Mouse (Mus musculus) midbrain, postnatal 0 days (tissue): ENCODE measurements around the gene Blvrb. TPM values are rescaled to one million over a fixed set of nuclear protein-coding genes. Genes with fewer than 3 reads are reported as not detected.

ENCODE experiments used
- ATAC-seq: fragments of 200-750 bp; cut with Nextera tagmentation; 2 replicates; pipeline ENCODE4 v1.8.0; 2017; ENCODE audit warnings: moderate number of reproducible peaks, mild to moderate bottlenecking, moderate TSS enrichment, moderate library complexity; ENCODE audit not compliant: low FRiP score
- DNase-seq: peaks from one replicate; pipeline ENCODE4 v3.0.0-alpha.2; 2015; ENCODE audit warnings: low spot score
- H3K27ac ChIP-seq: fragments of 300-500 bp; sonication (generic); 2 replicates; pipeline ENCODE4 v1.5.1; 2014; ENCODE audit warnings: low read depth, mild to moderate bottlenecking, low read length, mixed read lengths
- H3K27me3 ChIP-seq: fragments of 300-500 bp; sonication (generic); 2 replicates; pipeline ENCODE4 v1.6.1; 2014; ENCODE audit warnings: low read length, control low read depth, mixed read lengths; ENCODE audit not compliant: insufficient read depth
- H3K36me3 ChIP-seq: fragments of 300-500 bp; sonication (generic); 2 replicates; pipeline ENCODE4 v1.6.1; 2014; ENCODE audit warnings: low read length, control low read depth, mixed read lengths; ENCODE audit not compliant: insufficient read depth
- H3K4me1 ChIP-seq: fragments of 300-500 bp; sonication (generic); 2 replicates; pipeline ENCODE4 v1.6.1; 2014; ENCODE audit warnings: mild to moderate bottlenecking, control low read depth, antibody characterized with exemption, low read length, mixed read lengths; ENCODE audit not compliant: insufficient read depth
- H3K4me2 ChIP-seq: fragments of 300-500 bp; sonication (generic); 2 replicates; pipeline ENCODE4 v1.6.1; 2014; ENCODE audit warnings: low read depth, mild to moderate bottlenecking, low read length, mixed read lengths; ENCODE audit not compliant: poor library complexity, severe bottlenecking
- H3K4me3 ChIP-seq: fragments of 300-500 bp; sonication (generic); 2 replicates; pipeline ENCODE4 v1.5.1; 2014; ENCODE audit warnings: low read depth, mild to moderate bottlenecking, low read length, moderate library complexity
- H3K9ac ChIP-seq: fragments of 300-500 bp; sonication (generic); replicated peaks from 2 replicates; pipeline ENCODE4 v1.6.1; 2014; ENCODE audit warnings: mild to moderate bottlenecking, low read length, moderate library complexity, mixed read lengths; ENCODE audit not compliant: poor library complexity, severe bottlenecking
- H3K9me3 ChIP-seq: fragments of 300-500 bp; sonication (generic); 2 replicates; pipeline ENCODE4 v1.6.1; 2016; ENCODE audit warnings: low read length, control low read depth
- CTCF ChIP-seq: IDR thresholded peaks from 2 replicates; pipeline ENCODE4 v1.5.1; 2016; ENCODE audit warnings: antibody characterized with exemption, mild to moderate bottlenecking
- WGBS: fragments of 180-500 bp; shearing (Covaris S2); extraction: QIAGEN DNeasy Blood & Tissue Kit; methylation state at CpG from one replicate; pipeline ENCODE4 v1.1.7; 2014; 5-methylcytosine and 5-hydroxymethylcytosine counted together
- polyA plus RNA-seq: library from polyadenylated mRNA; unstranded; fragments of >200 nt; fragmentation: Nextera tagmentation; extraction: Ambion mirVana; gene quantifications from 2 replicates; pipeline ENCODE4 v1.2.1, GENCODE M21; 2015
- total RNA-seq: library from RNA; depleted of rRNA; stranded (reverse); fragments of >200 nt; gene quantifications from 2 replicates; pipeline ENCODE4 v1.2.3, GENCODE M21; 2014

Gene Blvrb
- total and polyA plus RNA-seq, 2 experiments from 2014 or later, result 15.9 to 19.5 TPM

DNA sequence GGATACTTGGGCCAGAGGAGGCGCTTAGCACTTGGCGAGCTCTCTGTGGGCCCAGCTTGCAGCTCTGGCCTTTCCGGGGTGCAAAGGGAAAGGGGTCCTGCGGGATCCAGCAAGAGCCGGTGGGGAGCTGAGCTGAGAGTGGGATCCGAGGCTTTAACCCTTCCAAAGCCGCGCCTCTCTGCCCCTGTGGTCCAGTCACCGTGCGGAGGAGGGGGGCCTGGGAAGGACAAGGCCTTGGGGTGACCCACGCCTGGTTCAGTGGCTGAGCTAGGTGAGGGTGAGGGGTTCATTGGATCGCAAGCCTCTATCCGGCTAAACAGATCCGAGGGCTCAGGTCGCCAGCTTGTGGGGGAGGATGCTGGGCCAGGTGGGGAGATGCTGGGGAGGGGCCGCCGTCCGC lies 1.7 kb upstream of the Blvrb start:
- Histone ChIP-seq H3K4me1 (no peaks in the 10 kb centered on the region), H3K9me3 (no peaks in the 10 kb centered on the region), H3K27ac (peak overlapping the region; percentile 85), H3K4me2 (peak overlapping the region; percentile 79), H3K27me3 (no peaks in the 10 kb centered on the region), H3K9ac (peak overlapping the region; percentile 85), H3K36me3 (no peaks in the 10 kb centered on the region), H3K4me3 (peak overlapping the region; percentile 67)
- DNase-seq (no peak), ATAC-seq (no peak)
- WGBS, result 3% methylated on average over 18 of the region's 18 CpGs
- no peak for TF ChIP-seq CTCF

DNA sequence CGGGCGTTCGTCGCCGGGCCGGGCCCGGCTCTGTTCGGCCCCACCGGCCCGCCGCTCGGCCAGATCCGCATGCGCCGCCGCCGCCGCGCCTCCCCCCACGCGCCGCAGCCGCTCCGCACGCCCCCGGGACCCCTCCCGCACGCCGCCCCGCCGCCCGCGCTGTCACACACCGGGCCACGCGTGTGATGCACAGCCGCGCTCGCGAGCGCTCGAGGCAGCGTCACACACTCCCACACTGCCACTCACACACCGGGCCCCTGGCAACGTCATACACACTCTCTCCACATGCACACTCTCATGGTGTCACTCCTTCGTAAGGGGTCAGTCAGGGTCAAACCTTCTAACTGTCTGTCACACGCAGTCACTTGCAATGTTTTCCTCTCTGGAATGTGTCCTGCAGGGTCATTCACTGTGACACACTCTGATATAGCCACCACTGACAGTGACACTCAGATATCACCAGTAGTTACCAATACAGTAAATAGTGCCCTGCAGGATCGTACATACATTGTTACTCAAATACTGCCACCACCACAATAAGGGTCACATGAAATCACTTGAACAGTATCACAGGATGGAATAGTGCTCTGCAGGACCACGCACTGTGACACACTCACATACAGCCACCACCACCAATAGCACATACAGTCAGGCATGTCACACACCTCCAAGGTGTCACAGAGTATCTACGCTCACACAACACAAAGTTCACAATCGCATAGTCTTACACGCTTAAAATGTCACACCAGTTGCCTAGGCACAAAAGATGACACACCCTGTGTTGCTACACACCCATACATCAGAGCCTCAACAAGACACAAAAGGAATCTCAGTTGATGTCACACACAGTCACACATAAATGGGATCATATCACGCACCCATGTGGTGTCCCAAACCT lies 1.0 kb upstream of the Blvrb start:
- H3K27ac ChIP-seq, result peak overlapping the region; percentile 85
- no peaks in the 10 kb centered on the region for H3K4me1 ChIP-seq
- H3K9me3 ChIP-seq, result no peaks in the 10 kb centered on the region
- no peak for TF ChIP-seq CTCF
- 17% methylated on average over 20 of the region's 53 CpGs for WGBS
- H3K36me3 ChIP-seq, result no peaks in the 10 kb centered on the region
- H3K4me2 ChIP-seq, result peak overlapping the region; percentile 79
- DNase-seq, result peak; percentile 77
- H3K4me3 ChIP-seq, result peak overlapping the region; percentile 67
- H3K27me3 ChIP-seq, result no peaks in the 10 kb centered on the region
- peak; percentile 78 for ATAC-seq
- peak overlapping the region; percentile 85 for H3K9ac ChIP-seq

- DNase-seq (no peak), ATAC-seq (no peak)
- no peak overlapping the region for H3K9ac ChIP-seq
- WGBS, result 60% methylated on average over 15 of the region's 15 CpGs
- H3K27ac ChIP-seq, result no peak overlapping the region
- H3K4me2 ChIP-seq, result peak overlapping the region; percentile 79
- no peaks in the 10 kb centered on the region for H3K27me3 ChIP-seq
- peak overlapping the region; percentile 67 for H3K4me3 ChIP-seq
- no peaks in the 10 kb centered on the region for H3K4me1 ChIP-seq
- H3K36me3 ChIP-seq, result no peaks in the 10 kb centered on the region
- no peak for TF ChIP-seq CTCF
- no peaks in the 10 kb centered on the region for H3K9me3 ChIP-seq
Measured at GRCm38 (mm10) chr7:27448421-27449206, 836 bp downstream of the Blvrb start.

GRCm38 (mm10) chr7:27449256-27449862 lies 1.6 kb downstream of the Blvrb start:
- no peak overlapping the region for H3K9ac ChIP-seq
- ATAC-seq (no peak), DNase-seq (peak; percentile 54)
- no peaks in the 10 kb centered on the region for H3K9me3 ChIP-seq
- TF ChIP-seq CTCF, result peak; percentile 70
- 60% methylated on average over 10 of the region's 10 CpGs for WGBS
- H3K27ac ChIP-seq, result no peak overlapping the region
- H3K4me1 ChIP-seq, result no peaks in the 10 kb centered on the region
- H3K4me3 ChIP-seq, result no peak overlapping the region
- no peak overlapping the region for H3K4me2 ChIP-seq
- H3K27me3 ChIP-seq, result no peaks in the 10 kb centered on the region
- H3K36me3 ChIP-seq, result no peaks in the 10 kb centered on the region

DNA sequence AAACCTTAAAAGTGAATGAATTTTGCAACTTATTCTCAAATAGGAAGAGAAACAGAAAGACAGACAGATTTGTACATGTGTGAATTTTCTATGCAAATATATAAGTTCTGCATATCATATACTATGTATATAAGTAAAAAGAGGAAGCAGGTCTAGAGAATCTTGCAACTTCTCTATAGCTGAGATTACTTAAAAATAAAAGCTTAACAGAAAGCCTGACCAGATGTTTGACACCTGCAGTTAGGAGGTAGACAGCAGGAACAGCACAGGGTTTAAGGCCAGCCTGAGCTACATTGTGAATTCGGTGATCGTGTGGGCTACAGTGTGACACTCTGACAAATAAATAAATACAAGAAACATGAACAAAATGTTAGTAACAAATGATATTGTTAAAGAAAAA lies 3.6 kb downstream of the Blvrb start:
- H3K4me2 ChIP-seq, result no peak overlapping the region
- no peaks in the 10 kb centered on the region for H3K9me3 ChIP-seq
- no peak for ATAC-seq
- H3K27me3 ChIP-seq, result no peaks in the 10 kb centered on the region
- H3K4me3 ChIP-seq, result no peak overlapping the region
- TF ChIP-seq CTCF, result no peak
- WGBS, result 95% methylated on average over 2 of the region's 2 CpGs
- H3K27ac ChIP-seq, result no peak overlapping the region
- no peaks in the 10 kb centered on the region for H3K36me3 ChIP-seq
- no peak overlapping the region for H3K9ac ChIP-seq
- no peaks in the 10 kb centered on the region for H3K4me1 ChIP-seq
- no peak for DNase-seq
